Mouse (Mus musculus) hindbrain, embryonic 10.5 days (tissue): ENCODE data around the gene Krtap1-3. TPM values are rescaled to one million over a fixed set of nuclear protein-coding genes. Genes with fewer than 3 reads are reported as not detected.

ENCODE experiments used
- DNase-seq: peaks from one replicate; pipeline ENCODE4 v3.0.0-alpha.2; 2017; ENCODE audit warnings: low spot score
- H3K27ac ChIP-seq: fragments of 300-500 bp; sonication (generic); 2 replicates; pipeline ENCODE4 v1.5.1; 2016; ENCODE audit warnings: mild to moderate bottlenecking, moderate library complexity
- H3K27me3 ChIP-seq: fragments of 300-500 bp; sonication (generic); 2 replicates; pipeline ENCODE4 v1.6.1; 2016; ENCODE audit warnings: mild to moderate bottlenecking; ENCODE audit not compliant: poor library complexity, insufficient read depth, severe bottlenecking
- H3K36me3 ChIP-seq: fragments of 300-500 bp; sonication (generic); 2 replicates; pipeline ENCODE4 v1.6.1; 2016; ENCODE audit warnings: mild to moderate bottlenecking, moderate library complexity
- H3K4me1 ChIP-seq: fragments of 300-500 bp; sonication (generic); replicated peaks from 2 replicates; pipeline ENCODE4 v1.6.1; 2016; ENCODE audit warnings: mild to moderate bottlenecking
- H3K4me3 ChIP-seq: fragments of 300-500 bp; sonication (generic); 2 replicates; pipeline ENCODE4 v1.5.1; 2016; ENCODE audit warnings: mild to moderate bottlenecking, moderate library complexity
- H3K9me3 ChIP-seq: fragments of 300-500 bp; sonication (generic); 2 replicates; pipeline ENCODE4 v1.6.1; 2016; ENCODE audit warnings: mild to moderate bottlenecking, moderate library complexity
- WGBS: fragments of 180-500 bp; shearing (Covaris S2); methylation state at CpG from one replicate; pipeline ENCODE4 v1.1.7; 2016; 5-methylcytosine and 5-hydroxymethylcytosine counted together
- polyA plus RNA-seq: library from polyadenylated mRNA; unstranded; fragments of >200 nt; fragmentation: Nextera tagmentation; extraction: Ambion mirVana; gene quantifications from 2 replicates; pipeline ENCODE4 v1.2.1, GENCODE M21; 2016

The Krtap1-3 gene
- polyA plus RNA-seq, 1 experiment from 2014 or later, result not detected

DNA sequence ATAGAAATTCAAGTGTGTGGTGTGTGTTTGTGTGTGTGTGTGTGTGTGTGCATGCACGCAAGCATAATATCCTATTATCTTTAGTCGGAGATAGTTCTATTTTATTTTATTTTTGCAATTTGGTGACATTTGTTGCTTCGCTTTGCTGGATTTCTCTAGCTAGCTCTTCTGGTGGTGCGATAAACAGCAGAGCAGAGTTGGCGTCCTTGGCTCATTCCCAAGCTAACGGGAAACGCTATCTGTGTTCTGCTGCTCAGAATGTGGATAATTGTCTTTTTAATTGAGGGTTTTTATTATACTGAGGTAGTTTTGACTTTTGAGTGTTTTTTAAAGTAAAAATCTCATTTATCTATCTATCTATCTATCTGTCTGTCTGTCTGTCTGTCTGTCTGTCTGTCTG lies 6.0 kb downstream of the Krtap1-3 start:
- no peaks in the 10 kb centered on the region for H3K4me1 ChIP-seq
- WGBS, result 93% methylated on average over 7 of the region's 7 CpGs
- H3K27me3 ChIP-seq, result no peaks in the 10 kb centered on the region
- H3K4me3 ChIP-seq, result no peak overlapping the region
- no peak for DNase-seq
- no peak overlapping the region for H3K27ac ChIP-seq
- no peaks in the 10 kb centered on the region for H3K9me3 ChIP-seq
- H3K36me3 ChIP-seq, result no peaks in the 10 kb centered on the region

DNA sequence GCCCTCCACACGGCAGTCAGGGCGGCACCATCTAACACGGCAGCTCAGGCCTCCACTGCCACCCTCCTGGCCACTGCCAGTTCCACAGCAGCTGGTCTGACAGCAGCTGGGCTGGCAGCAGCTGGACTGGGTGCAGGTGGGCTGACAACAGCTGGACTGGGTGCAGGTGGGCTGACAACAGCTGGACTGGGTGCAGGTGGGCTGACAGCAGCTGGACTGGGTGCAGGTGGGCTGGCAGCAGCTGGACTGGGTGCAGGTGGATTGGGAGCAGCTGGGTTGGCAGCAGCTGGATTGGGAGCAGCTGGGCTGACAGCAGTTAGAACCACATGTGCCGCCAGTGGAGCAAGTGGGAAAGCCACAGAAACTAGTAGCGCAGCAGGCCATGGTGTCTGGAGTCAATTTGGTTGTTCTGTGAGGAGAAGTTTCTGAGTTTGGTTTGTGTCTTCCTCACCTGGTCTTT lies 7.9 kb downstream of the Krtap1-3 start, which contains the start of gene Krtap1-4:
TSS of gene Krtap1-4 (minus strand) at position 410 of the 460 bp plus-strand sequence.
- DNase-seq, result no peak
- WGBS, result 74% methylated on average over 5 of the region's 5 CpGs
- H3K4me3 ChIP-seq, result no peak within 1 kb of the TSS
- H3K4me1 ChIP-seq, result no peaks in the 10 kb centered on the region
- no peaks in the 10 kb centered on the region for H3K36me3 ChIP-seq
- H3K9me3 ChIP-seq, result no peaks in the 10 kb centered on the region
- no peaks in the 10 kb centered on the region for H3K27me3 ChIP-seq
- H3K27ac ChIP-seq, result no peak within 1 kb of the TSS

DNA sequence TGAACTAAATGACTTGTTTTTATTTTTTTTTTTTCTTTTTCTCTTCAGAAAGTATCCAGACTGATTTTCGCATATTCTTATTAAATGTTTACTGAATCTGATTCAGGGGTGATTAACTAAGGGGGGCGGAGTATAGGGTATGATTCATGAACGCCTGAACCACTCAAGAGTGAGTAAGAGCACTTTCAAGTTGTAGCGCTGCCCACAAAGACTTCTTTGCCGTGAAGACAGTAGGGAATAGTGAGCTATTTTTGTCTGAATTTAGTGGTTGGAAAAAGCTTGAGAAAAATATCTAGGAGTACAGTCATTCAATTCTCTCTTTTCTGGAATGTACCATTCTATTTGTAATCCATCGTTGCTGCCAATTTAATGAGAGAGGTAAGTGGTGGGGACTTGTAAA lies 9.6 kb downstream of the Krtap1-3 start:
- Histone ChIP-seq H3K9me3 (no peaks in the 10 kb centered on the region), H3K4me3 (no peak overlapping the region), H3K27me3 (no peaks in the 10 kb centered on the region), H3K36me3 (no peaks in the 10 kb centered on the region), H3K4me1 (no peaks in the 10 kb centered on the region), H3K27ac (no peak overlapping the region)
- WGBS, result 90% methylated on average over 6 of the region's 6 CpGs
- no peak for DNase-seq

DNA sequence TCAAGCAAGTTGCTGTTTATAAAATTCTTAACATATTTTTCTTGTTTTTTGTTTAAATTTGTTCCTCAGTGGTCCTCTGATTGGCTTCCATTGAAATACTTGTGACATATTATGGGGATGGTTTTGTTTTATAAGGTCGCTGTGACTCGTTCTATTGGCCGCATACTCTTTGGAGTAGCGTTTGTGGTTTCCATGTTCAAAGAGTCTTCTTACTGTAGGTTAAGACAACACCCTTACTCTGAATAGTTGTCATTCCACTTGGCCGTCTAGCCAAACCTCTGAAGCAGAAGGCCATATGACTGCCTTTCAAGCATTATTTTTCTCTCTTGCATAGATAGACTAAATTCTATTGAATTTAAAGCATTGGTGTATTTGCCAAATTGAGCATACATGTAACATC lies 10.1 kb downstream of the Krtap1-3 start:
- Histone ChIP-seq H3K9me3 (no peaks in the 10 kb centered on the region), H3K4me1 (no peaks in the 10 kb centered on the region), H3K27ac (no peak overlapping the region), H3K27me3 (no peaks in the 10 kb centered on the region), H3K4me3 (no peak overlapping the region), H3K36me3 (no peaks in the 10 kb centered on the region)
- no peak for DNase-seq
- 92% methylated on average over 5 of the region's 5 CpGs for WGBS

DNA sequence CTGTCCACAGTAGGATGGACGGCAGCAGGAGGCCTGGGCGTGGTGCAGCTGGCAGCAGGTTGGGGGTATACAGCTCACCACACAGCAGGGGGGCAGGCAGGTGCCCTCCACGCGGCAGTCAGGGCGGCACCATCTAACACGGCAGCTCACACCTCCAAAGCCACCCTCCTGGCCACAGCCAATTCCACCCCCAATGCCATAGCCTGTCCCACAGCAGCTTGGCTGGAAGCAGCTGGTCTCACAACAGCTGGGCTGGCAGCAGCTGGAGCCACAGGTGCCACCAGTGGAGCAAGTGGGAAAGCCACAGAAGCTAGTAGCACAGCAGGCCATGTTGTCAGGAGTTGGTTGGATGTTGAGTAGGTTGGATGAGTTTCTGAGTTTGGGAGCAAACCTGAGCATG lies 10.5 kb downstream of the Krtap1-3 start, which contains the start of gene Krtap1-5:
TSS of gene Krtap1-5 (minus strand) at position 381 of the 400 bp plus-strand sequence.
- Histone ChIP-seq H3K27me3 (no peaks in the 10 kb centered on the region), H3K4me3 (no peak within 1 kb of the TSS), H3K36me3 (no peaks in the 10 kb centered on the region), H3K4me1 (no peaks in the 10 kb centered on the region), H3K27ac (no peak within 1 kb of the TSS), H3K9me3 (no peaks in the 10 kb centered on the region)
- WGBS, result 86% methylated on average over 6 of the region's 6 CpGs
- no peak for DNase-seq

DNA sequence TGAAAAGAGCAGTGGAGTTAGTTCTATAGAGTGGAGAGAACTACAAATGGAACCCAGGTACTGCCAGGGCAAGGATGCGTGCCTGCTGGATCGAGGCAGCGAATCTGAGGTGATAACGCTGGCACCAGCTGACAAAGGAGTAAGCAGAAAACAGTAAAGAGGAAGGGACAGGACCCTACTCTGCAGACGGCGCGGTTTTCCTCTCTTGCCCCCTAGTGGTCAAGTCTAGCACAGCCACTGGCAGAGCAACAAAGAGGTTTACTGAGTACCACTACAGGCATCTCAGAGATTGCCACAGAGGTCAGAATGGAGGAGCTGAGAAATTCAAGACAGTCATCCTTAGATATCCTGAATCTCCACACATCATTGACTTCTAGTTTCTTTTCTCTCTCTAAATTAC lies 17.0 kb downstream of the Krtap1-3 start:
- Histone ChIP-seq H3K4me1 (peaks cover 4% of the 10 kb centered on the region; the same call in 1 of the 2 replicates), H3K27me3 (no peaks in the 10 kb centered on the region), H3K4me3 (peak overlapping the region; percentile 26; the same call in 1 of the 2 replicates), H3K9me3 (no peaks in the 10 kb centered on the region), H3K36me3 (no peaks in the 10 kb centered on the region), H3K27ac (peak overlapping the region; percentile 73; the same call in 1 of the 2 replicates)
- DNase-seq, result peak; percentile 83
- 6% methylated on average over 7 of the region's 7 CpGs for WGBS

DNA sequence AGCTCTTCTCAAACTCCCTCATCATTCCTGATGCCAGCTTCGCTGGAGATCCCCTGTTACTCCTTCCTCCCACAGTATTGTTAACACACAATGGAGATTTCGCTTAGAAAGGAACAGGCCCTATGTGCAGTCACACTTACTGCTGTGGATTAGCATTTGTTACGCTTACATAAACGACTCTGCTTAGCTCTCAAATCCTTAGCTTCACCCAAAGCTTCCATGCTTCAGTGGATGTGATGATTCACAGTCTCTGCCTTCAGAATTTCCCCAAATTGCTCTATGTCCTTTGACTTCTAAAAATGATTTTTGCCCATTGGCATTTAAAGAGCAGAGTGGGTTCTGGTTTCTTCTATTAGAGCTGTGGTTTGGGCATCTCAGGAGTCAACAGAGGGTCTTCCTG lies 18.0 kb downstream of the Krtap1-3 start:
- 42% methylated on average over 4 of the region's 4 CpGs for WGBS
- no peak overlapping the region for H3K27ac ChIP-seq
- no peaks in the 10 kb centered on the region for H3K36me3 ChIP-seq
- DNase-seq, result no peak
- peaks cover 4% of the 10 kb centered on the region; the same call in 1 of the 2 replicates for H3K4me1 ChIP-seq
- H3K9me3 ChIP-seq, result no peaks in the 10 kb centered on the region
- no peak overlapping the region for H3K4me3 ChIP-seq
- no peaks in the 10 kb centered on the region for H3K27me3 ChIP-seq

DNA sequence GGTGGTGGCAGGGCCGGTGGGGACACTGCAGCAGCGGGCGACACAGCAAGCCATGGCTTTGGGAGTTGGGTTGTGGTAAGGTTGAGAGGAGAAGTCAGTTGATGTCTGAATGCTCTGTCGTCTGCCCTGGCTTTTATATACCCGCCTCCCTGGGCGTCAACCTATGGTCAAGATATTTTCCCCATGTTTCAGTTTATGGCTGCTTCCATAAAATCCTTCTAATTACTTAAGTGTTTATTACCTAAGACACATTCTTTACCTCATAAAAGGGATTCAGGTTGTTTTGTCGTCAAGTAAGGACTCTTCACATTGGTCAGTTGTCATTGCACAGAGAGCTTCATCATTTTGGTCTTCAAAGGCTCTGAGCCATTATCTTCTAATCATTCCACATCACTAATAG lies 24.6 kb downstream of the Krtap1-3 start, which contains the start of gene Krtap3-1:
TSS of gene Krtap3-1 (minus strand) at position 101 of the 400 bp plus-strand sequence.
- WGBS, result 91% methylated on average over 7 of the region's 7 CpGs
- Histone ChIP-seq H3K27ac (no peak within 1 kb of the TSS), H3K9me3 (no peaks in the 10 kb centered on the region), H3K4me1 (no peaks in the 10 kb centered on the region), H3K4me3 (no peak within 1 kb of the TSS), H3K27me3 (no peaks in the 10 kb centered on the region), H3K36me3 (no peaks in the 10 kb centered on the region)
- DNase-seq, result no peak

DNA sequence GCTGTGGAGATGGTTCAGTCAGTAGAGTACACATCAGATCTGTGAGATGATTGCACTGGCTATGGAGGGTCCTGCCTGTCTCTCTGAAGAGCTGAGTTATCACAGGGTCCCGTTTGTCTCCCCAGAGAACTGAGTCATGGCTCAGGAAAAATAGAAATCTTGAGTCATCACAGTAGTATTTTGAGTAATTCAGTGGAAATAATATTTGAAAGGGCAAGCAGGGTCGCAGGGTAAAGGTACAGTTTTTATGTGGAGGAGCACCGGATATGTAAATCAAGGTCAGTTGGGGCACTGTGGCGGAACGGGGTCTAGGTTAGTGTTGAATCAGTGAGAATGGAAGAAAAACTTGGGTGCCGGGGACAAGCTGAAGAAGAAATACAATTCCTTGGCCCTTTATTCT lies 28.6 kb downstream of the Krtap1-3 start:
- Histone ChIP-seq H3K4me3 (no peak overlapping the region), H3K27ac (no peak overlapping the region), H3K36me3 (no peaks in the 10 kb centered on the region), H3K4me1 (no peaks in the 10 kb centered on the region), H3K27me3 (no peaks in the 10 kb centered on the region), H3K9me3 (no peaks in the 10 kb centered on the region)
- DNase-seq, result no peak
- 81% methylated on average over 6 of the region's 6 CpGs for WGBS

DNA sequence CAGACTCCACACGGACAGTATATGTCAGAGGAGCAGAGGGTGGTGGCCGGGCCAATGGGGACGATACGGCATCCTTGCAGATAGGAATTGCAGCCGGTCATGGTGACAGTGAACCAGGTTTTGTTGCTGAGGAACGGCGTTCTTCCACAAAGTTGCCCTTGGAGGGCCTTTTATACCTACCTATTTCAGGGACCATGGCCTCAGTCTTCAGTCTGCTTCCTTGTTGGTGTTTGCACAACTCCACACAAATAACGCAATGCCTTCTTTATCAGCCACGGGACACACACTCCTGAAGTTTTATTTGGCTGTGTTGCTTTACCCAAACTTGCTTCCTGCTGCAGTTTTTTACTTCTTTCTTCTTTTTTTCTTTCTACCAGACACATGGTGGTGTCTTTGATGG lies 31.8 kb downstream of the Krtap1-3 start, which contains the start of gene Gm11939:
TSS of gene Gm11939 (minus strand) at position 101 of the 400 bp plus-strand sequence.
- H3K36me3 ChIP-seq, result no peaks in the 10 kb centered on the region
- 91% methylated on average over 9 of the region's 9 CpGs for WGBS
- no peaks in the 10 kb centered on the region for H3K27me3 ChIP-seq
- H3K9me3 ChIP-seq, result no peaks in the 10 kb centered on the region
- no peak within 1 kb of the TSS for H3K27ac ChIP-seq
- H3K4me3 ChIP-seq, result no peak within 1 kb of the TSS
- no peak for DNase-seq
- H3K4me1 ChIP-seq, result no peaks in the 10 kb centered on the region

DNA sequence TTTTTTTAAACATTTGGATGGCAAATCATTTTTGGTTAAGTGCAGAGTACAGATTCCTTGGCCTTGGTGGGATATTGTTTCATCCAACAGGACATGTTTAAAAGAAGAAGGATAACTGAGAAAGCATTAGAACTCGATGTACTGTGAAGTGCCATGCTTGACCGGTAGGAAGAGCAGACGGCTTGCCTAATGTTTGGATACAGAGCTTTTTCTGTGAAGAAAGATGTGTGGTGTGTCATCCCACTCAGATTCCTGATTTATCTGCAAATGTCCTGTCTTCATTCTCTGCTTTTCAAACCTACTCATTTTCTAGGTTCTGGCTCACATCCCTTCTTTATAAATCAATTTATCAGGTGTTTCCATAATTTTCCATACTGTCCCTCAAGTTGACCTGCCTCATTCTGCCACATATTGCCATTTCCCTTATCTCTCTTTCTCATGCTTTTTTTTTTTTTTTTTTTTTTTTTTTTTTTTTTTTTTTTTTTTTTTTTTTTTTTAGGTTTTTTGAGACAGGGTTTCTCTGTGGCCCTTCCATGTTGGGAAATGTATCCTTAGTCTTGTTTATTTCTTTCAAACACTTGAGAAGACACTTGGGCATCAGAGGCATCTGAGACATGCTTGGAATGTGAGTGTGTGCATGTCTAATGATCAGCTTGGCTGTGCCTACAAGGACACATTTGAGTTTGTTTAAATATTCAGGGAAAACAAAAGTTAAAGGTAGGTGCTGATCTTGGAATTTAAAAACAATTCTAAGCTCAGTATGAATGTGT lies 33.0 kb downstream of the Krtap1-3 start:
- Histone ChIP-seq H3K36me3 (no peaks in the 10 kb centered on the region), H3K9me3 (no peaks in the 10 kb centered on the region), H3K4me3 (no peak overlapping the region), H3K4me1 (no peaks in the 10 kb centered on the region), H3K27me3 (no peaks in the 10 kb centered on the region), H3K27ac (no peak overlapping the region)
- no peak for DNase-seq
- WGBS, result 73% methylated on average over 3 of the region's 3 CpGs

DNA sequence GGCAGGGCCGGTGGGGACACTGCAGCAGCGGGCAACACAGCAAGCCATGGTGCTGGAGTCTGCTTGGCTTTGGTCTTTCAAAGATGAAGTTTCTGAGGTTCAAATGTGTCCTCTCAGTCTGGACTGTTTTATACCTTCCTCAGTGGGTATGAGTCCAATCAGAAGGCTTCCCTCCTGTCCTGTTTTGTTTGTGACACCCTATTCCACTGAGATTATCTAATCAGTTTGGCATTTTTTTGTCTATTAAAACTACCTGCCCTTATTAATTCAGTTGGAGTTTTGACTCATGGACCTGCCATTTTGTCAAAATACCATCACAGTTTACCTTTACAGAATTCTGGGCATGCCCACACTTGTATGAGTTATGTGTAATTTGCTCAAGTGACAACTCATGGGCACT lies 34.4 kb downstream of the Krtap1-3 start, which contains the start of gene Krtap3-2:
TSS of gene Krtap3-2 (minus strand) at position 101 of the 400 bp plus-strand sequence.
- H3K27me3 ChIP-seq, result no peaks in the 10 kb centered on the region
- WGBS, result 64% methylated on average over 2 of the region's 2 CpGs
- H3K9me3 ChIP-seq, result no peaks in the 10 kb centered on the region
- no peak within 1 kb of the TSS for H3K27ac ChIP-seq
- H3K36me3 ChIP-seq, result no peaks in the 10 kb centered on the region
- H3K4me1 ChIP-seq, result no peaks in the 10 kb centered on the region
- no peak within 1 kb of the TSS for H3K4me3 ChIP-seq
- no peak for DNase-seq

DNA sequence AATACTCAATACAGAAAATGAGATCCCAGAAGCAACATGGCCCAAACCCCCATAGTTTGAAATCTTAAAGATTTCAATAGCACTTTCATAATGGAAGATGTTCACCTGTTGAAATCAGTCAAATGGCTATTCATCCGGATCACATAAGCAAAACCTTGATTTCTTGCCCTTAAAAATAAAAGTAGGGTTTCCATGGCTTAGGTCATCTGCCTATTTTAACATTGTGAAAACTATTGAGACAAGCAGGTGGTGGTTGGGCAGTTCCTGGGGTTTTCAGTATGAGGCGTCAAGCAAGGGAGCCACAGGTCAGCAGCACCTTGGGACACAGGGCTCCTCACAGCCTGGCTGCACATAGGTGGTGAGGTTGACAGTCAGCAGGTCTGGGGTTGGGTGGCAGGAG lies 34.9 kb downstream of the Krtap1-3 start:
- WGBS, result 86% methylated on average over 2 of the region's 2 CpGs
- no peaks in the 10 kb centered on the region for H3K9me3 ChIP-seq
- no peaks in the 10 kb centered on the region for H3K36me3 ChIP-seq
- no peak overlapping the region for H3K4me3 ChIP-seq
- DNase-seq, result no peak
- H3K27me3 ChIP-seq, result no peaks in the 10 kb centered on the region
- no peaks in the 10 kb centered on the region for H3K4me1 ChIP-seq
- H3K27ac ChIP-seq, result no peak overlapping the region
